Mouse (Mus musculus): ENCODE results near the gene Tpk1. TPM values are rescaled to one million over a fixed set of nuclear protein-coding genes. Genes with fewer than 3 reads are reported as not detected.
"Not testable (repeated sequence)": the region's sequence is repeated elsewhere in the genome, so short reads cannot be mapped to it uniquely, and the experiment has no call there.

Gene Tpk1
- polyA plus RNA-seq, 1 experiment from 2014 or later = 8.2 TPM

- no peaks in the 10 kb centered on the region for H3K27me3 ChIP-seq (replicated peaks; ENCODE audit: control insufficient read depth, insufficient read depth, low read length)
- no peak overlapping the region for H3K4me3 ChIP-seq (ENCODE audit: low read depth, low read length)
- WGBS = 88% methylated on average over 3 of the region's 3 CpGs
- ATAC-seq (ENCODE audit: low read depth) (no peak), DNase-seq (ENCODE audit: low spot score) (no peak)
- no peak overlapping the region for H3K9ac ChIP-seq (ENCODE audit: low read depth, low read length)
- no peaks in the 10 kb centered on the region for H3K9me3 ChIP-seq (ENCODE audit: control insufficient read depth, low read length)
- no peak overlapping the region for H3K4me2 ChIP-seq (ENCODE audit: low read depth, low read length)
- H3K4me1 ChIP-seq (ENCODE audit: control insufficient read depth, insufficient read depth, low read length) = no peaks in the 10 kb centered on the region
- H3K36me3 ChIP-seq (ENCODE audit: control insufficient read depth, insufficient read depth, low read length) = no peaks in the 10 kb centered on the region
- no peak overlapping the region for H3K27ac ChIP-seq (replicated peaks; ENCODE audit: low read depth, low read length)
These were observed 32.6 kb downstream of the Tpk1 start for GRCm38 (mm10) chr6:43633308-43633963.

GRCm38 (mm10) chr6:43632871-43633270 is 33.2 kb downstream of the Tpk1 start:
- Histone ChIP-seq H3K4me3 (ENCODE audit: low read depth, low read length) (no peak overlapping the region), H3K9me3 (ENCODE audit: control insufficient read depth, low read length) (no peaks in the 10 kb centered on the region), H3K4me2 (ENCODE audit: low read depth, low read length) (no peak overlapping the region), H3K9ac (ENCODE audit: low read depth, low read length) (no peak overlapping the region), H3K27ac (replicated peaks; ENCODE audit: low read depth, low read length) (no peak overlapping the region), H3K36me3 (ENCODE audit: control insufficient read depth, insufficient read depth, low read length) (no peaks in the 10 kb centered on the region), H3K4me1 (ENCODE audit: control insufficient read depth, insufficient read depth, low read length) (no peaks in the 10 kb centered on the region), H3K27me3 (replicated peaks; ENCODE audit: control insufficient read depth, insufficient read depth, low read length) (no peaks in the 10 kb centered on the region)
- DNase-seq (ENCODE audit: low spot score) = no peak
- ATAC-seq (ENCODE audit: low read depth) = no peak

GRCm38 (mm10) chr6:43623448-43623847 is 42.6 kb downstream of the Tpk1 start:
- not testable (repeated sequence) for DNase-seq (ENCODE audit: low spot score); H3K27me3 ChIP-seq (replicated peaks; ENCODE audit: control insufficient read depth, insufficient read depth, low read length); ATAC-seq (ENCODE audit: low read depth); H3K36me3 ChIP-seq (ENCODE audit: control insufficient read depth, insufficient read depth, low read length); H3K4me1 ChIP-seq (ENCODE audit: control insufficient read depth, insufficient read depth, low read length); H3K4me3 ChIP-seq (ENCODE audit: low read depth, low read length); H3K4me2 ChIP-seq (ENCODE audit: low read depth, low read length); H3K9ac ChIP-seq (ENCODE audit: low read depth, low read length); H3K27ac ChIP-seq (replicated peaks; ENCODE audit: low read depth, low read length); H3K9me3 ChIP-seq (ENCODE audit: control insufficient read depth, low read length)
- WGBS = 88% methylated on average over 6 of the region's 6 CpGs

- H3K9ac ChIP-seq (ENCODE audit: low read depth, low read length) = no peak overlapping the region
- no peaks in the 10 kb centered on the region for H3K27me3 ChIP-seq (replicated peaks; ENCODE audit: control insufficient read depth, insufficient read depth, low read length)
- no peak for ATAC-seq (ENCODE audit: low read depth)
- no peak overlapping the region for H3K4me3 ChIP-seq (ENCODE audit: low read depth, low read length)
- DNase-seq (ENCODE audit: low spot score) = no peak
- 69% methylated on average over 3 of the region's 3 CpGs for WGBS
- H3K4me1 ChIP-seq (ENCODE audit: control insufficient read depth, insufficient read depth, low read length) = no peaks in the 10 kb centered on the region
- no peaks in the 10 kb centered on the region for H3K36me3 ChIP-seq (ENCODE audit: control insufficient read depth, insufficient read depth, low read length)
- H3K9me3 ChIP-seq (ENCODE audit: control insufficient read depth, low read length) = no peaks in the 10 kb centered on the region
- H3K4me2 ChIP-seq (ENCODE audit: low read depth, low read length) = no peak overlapping the region
- no peak overlapping the region for H3K27ac ChIP-seq (replicated peaks; ENCODE audit: low read depth, low read length)
These were observed 46.8 kb downstream of the Tpk1 start for GRCm38 (mm10) chr6:43619258-43619657.

- no peaks in the 10 kb centered on the region for H3K36me3 ChIP-seq (ENCODE audit: control insufficient read depth, insufficient read depth, low read length)
- H3K27me3 ChIP-seq (replicated peaks; ENCODE audit: control insufficient read depth, insufficient read depth, low read length) = no peaks in the 10 kb centered on the region
- H3K4me1 ChIP-seq (ENCODE audit: control insufficient read depth, insufficient read depth, low read length) = no peaks in the 10 kb centered on the region
- no peak for ATAC-seq (ENCODE audit: low read depth)
- no peaks in the 10 kb centered on the region for H3K9me3 ChIP-seq (ENCODE audit: control insufficient read depth, low read length)
- no peak overlapping the region for H3K27ac ChIP-seq (replicated peaks; ENCODE audit: low read depth, low read length)
- 78% methylated on average over 2 of the region's 2 CpGs for WGBS
- H3K9ac ChIP-seq (ENCODE audit: low read depth, low read length) = no peak overlapping the region
- H3K4me2 ChIP-seq (ENCODE audit: low read depth, low read length) = no peak overlapping the region
- H3K4me3 ChIP-seq (ENCODE audit: low read depth, low read length) = no peak overlapping the region
- DNase-seq (ENCODE audit: low spot score) = no peak
These were observed 54.3 kb downstream of the Tpk1 start for GRCm38 (mm10) chr6:43611770-43612169.

- Histone ChIP-seq H3K9me3 (ENCODE audit: control insufficient read depth, low read length) (no peaks in the 10 kb centered on the region), H3K36me3 (ENCODE audit: control insufficient read depth, insufficient read depth, low read length) (no peaks in the 10 kb centered on the region), H3K27ac (replicated peaks; ENCODE audit: low read depth, low read length) (no peak overlapping the region), H3K27me3 (replicated peaks; ENCODE audit: control insufficient read depth, insufficient read depth, low read length) (no peaks in the 10 kb centered on the region), H3K9ac (ENCODE audit: low read depth, low read length) (no peak overlapping the region), H3K4me3 (ENCODE audit: low read depth, low read length) (no peak overlapping the region), H3K4me2 (ENCODE audit: low read depth, low read length) (no peak overlapping the region), H3K4me1 (ENCODE audit: control insufficient read depth, insufficient read depth, low read length) (no peaks in the 10 kb centered on the region)
- WGBS = 70% methylated on average over 4 of the region's 4 CpGs
- DNase-seq (ENCODE audit: low spot score) (peak; percentile 35), ATAC-seq (ENCODE audit: low read depth) (no peak)
These were observed 75.1 kb downstream of the Tpk1 start for GRCm38 (mm10) chr6:43590841-43591541.

GRCm38 (mm10) chr6:43585274-43585673 is 80.8 kb downstream of the Tpk1 start:
- Histone ChIP-seq H3K9me3 (ENCODE audit: control insufficient read depth, low read length) (no peaks in the 10 kb centered on the region), H3K27ac (replicated peaks; ENCODE audit: low read depth, low read length) (no peak overlapping the region), H3K4me2 (ENCODE audit: low read depth, low read length) (no peak overlapping the region), H3K27me3 (replicated peaks; ENCODE audit: control insufficient read depth, insufficient read depth, low read length) (no peaks in the 10 kb centered on the region), H3K9ac (ENCODE audit: low read depth, low read length) (no peak overlapping the region), H3K36me3 (ENCODE audit: control insufficient read depth, insufficient read depth, low read length) (no peaks in the 10 kb centered on the region), H3K4me3 (ENCODE audit: low read depth, low read length) (no peak overlapping the region), H3K4me1 (ENCODE audit: control insufficient read depth, insufficient read depth, low read length) (no peaks in the 10 kb centered on the region)
- 90% methylated on average over 2 of the region's 2 CpGs for WGBS
- DNase-seq (ENCODE audit: low spot score) = no peak
- ATAC-seq (ENCODE audit: low read depth) = no peak

GRCm38 (mm10) chr6:43581809-43582208 is 84.3 kb downstream of the Tpk1 start:
- WGBS = 83% methylated on average over 2 of the region's 2 CpGs

GRCm38 (mm10) chr6:43567885-43568284 is 98.2 kb downstream of the Tpk1 start:
- Histone ChIP-seq H3K4me3 (ENCODE audit: low read depth, low read length) (no peak overlapping the region), H3K27me3 (replicated peaks; ENCODE audit: control insufficient read depth, insufficient read depth, low read length) (no peaks in the 10 kb centered on the region), H3K36me3 (ENCODE audit: control insufficient read depth, insufficient read depth, low read length) (no peaks in the 10 kb centered on the region), H3K4me1 (ENCODE audit: control insufficient read depth, insufficient read depth, low read length) (no peaks in the 10 kb centered on the region), H3K9ac (ENCODE audit: low read depth, low read length) (no peak overlapping the region), H3K9me3 (ENCODE audit: control insufficient read depth, low read length) (no peaks in the 10 kb centered on the region), H3K27ac (replicated peaks; ENCODE audit: low read depth, low read length) (no peak overlapping the region), H3K4me2 (ENCODE audit: low read depth, low read length) (no peak overlapping the region)
- DNase-seq (ENCODE audit: low spot score) (no peak), ATAC-seq (ENCODE audit: low read depth) (no peak)
- 74% methylated on average over 1 of the region's 1 CpGs for WGBS

More at GRCm38 (mm10) chr6:43581809-43582208, 84.3 kb downstream of the Tpk1 start:
- Histone ChIP-seq H3K4me3 (ENCODE audit: low read depth, low read length) (no peak overlapping the region), H3K9me3 (ENCODE audit: control insufficient read depth, low read length) (no peaks in the 10 kb centered on the region), H3K36me3 (ENCODE audit: control insufficient read depth, insufficient read depth, low read length) (no peaks in the 10 kb centered on the region), H3K27me3 (replicated peaks; ENCODE audit: control insufficient read depth, insufficient read depth, low read length) (no peaks in the 10 kb centered on the region), H3K9ac (ENCODE audit: low read depth, low read length) (no peak overlapping the region), H3K4me2 (ENCODE audit: low read depth, low read length) (no peak overlapping the region), H3K4me1 (ENCODE audit: control insufficient read depth, insufficient read depth, low read length) (no peaks in the 10 kb centered on the region), H3K27ac (replicated peaks; ENCODE audit: low read depth, low read length) (no peak overlapping the region)
- DNase-seq (ENCODE audit: low spot score) (no peak), ATAC-seq (ENCODE audit: low read depth) (no peak)
